Mouse (Mus musculus) embryonic facial prominence, embryonic 15.5 days (tissue): ENCODE data around the gene Lcn6. TPM values are rescaled to one million over a fixed set of nuclear protein-coding genes. Genes with fewer than 3 reads are reported as not detected.
"Not testable (repeated sequence)": the region's sequence is repeated elsewhere in the genome, so short reads cannot be mapped to it uniquely, and the experiment has no call there.

Experiments used
- ATAC-seq: fragments of 200-750 bp; cut with Nextera tagmentation; 2 replicates; pipeline ENCODE4 v1.8.0; 2017; ENCODE audit warnings: low read depth, moderate TSS enrichment; ENCODE audit not compliant: insufficient number of reproducible peaks, low FRiP score, low TSS enrichment
- H3K27ac ChIP-seq: fragments of 300-500 bp; sonication (generic); replicated peaks from 2 replicates; pipeline ENCODE4 v1.5.1; 2015; ENCODE audit warnings: mild to moderate bottlenecking, inconsistent platforms
- H3K27me3 ChIP-seq: fragments of 300-500 bp; sonication (generic); 2 replicates; pipeline ENCODE4 v1.6.1; 2015; ENCODE audit warnings: inconsistent platforms
- H3K36me3 ChIP-seq: fragments of 300-500 bp; sonication (generic); 2 replicates; pipeline ENCODE4 v1.6.1; 2015; ENCODE audit warnings: mild to moderate bottlenecking, inconsistent platforms
- H3K4me1 ChIP-seq: fragments of 300-500 bp; sonication (generic); 2 replicates; pipeline ENCODE4 v1.6.1; 2015; ENCODE audit warnings: inconsistent platforms
- H3K4me2 ChIP-seq: fragments of 300-500 bp; sonication (generic); replicated peaks from 2 replicates; pipeline ENCODE4 v1.6.1; 2015; ENCODE audit warnings: mild to moderate bottlenecking, inconsistent platforms
- H3K4me3 ChIP-seq: fragments of 300-500 bp; sonication (generic); replicated peaks from 2 replicates; pipeline ENCODE4 v1.5.1; 2015; ENCODE audit warnings: mild to moderate bottlenecking, inconsistent platforms
- H3K9ac ChIP-seq: fragments of 300-500 bp; sonication (generic); 2 replicates; pipeline ENCODE4 v1.6.1; 2015; ENCODE audit warnings: inconsistent platforms
- H3K9me3 ChIP-seq: fragments of 300-500 bp; sonication (generic); replicated peaks from 2 replicates; pipeline ENCODE4 v1.6.1; 2016; ENCODE audit warnings: inconsistent platforms
- WGBS: fragments of 180-500 bp; shearing (Covaris S2); methylation state at CpG from one replicate; pipeline ENCODE4 v1.1.7; 2015; 5-methylcytosine and 5-hydroxymethylcytosine counted together
- polyA plus RNA-seq: library from polyadenylated mRNA; unstranded; fragments of >200 nt; fragmentation: Nextera tagmentation; extraction: Ambion mirVana; gene quantifications from 2 replicates; pipeline ENCODE4 v1.2.1, GENCODE M21; 2015

Lcn6 gene
- polyA plus RNA-seq, 1 experiment from 2014 or later, result not detected

GRCm38 (mm10) chr2:25661245-25661970 lies 15.2 kb upstream of the Lcn6 start:
- Histone ChIP-seq H3K9me3 (no peaks in the 10 kb centered on the region), H3K9ac (no peak overlapping the region), H3K4me1 (no peaks in the 10 kb centered on the region), H3K4me3 (no peak overlapping the region), H3K36me3 (no peaks in the 10 kb centered on the region), H3K27ac (no peak overlapping the region), H3K27me3 (no peaks in the 10 kb centered on the region), H3K4me2 (no peak overlapping the region)
- no peak for ATAC-seq
- WGBS, result 79% methylated on average over 6 of the region's 6 CpGs

- H3K4me1 ChIP-seq, result no peaks in the 10 kb centered on the region
- no peaks in the 10 kb centered on the region for H3K36me3 ChIP-seq
- WGBS, result 60% methylated on average over 1 of the region's 1 CpGs
- H3K4me2 ChIP-seq, result no peak overlapping the region
- no peak overlapping the region for H3K27ac ChIP-seq
- H3K9ac ChIP-seq, result no peak overlapping the region
- H3K27me3 ChIP-seq, result no peaks in the 10 kb centered on the region
- H3K4me3 ChIP-seq, result no peak overlapping the region
- no peaks in the 10 kb centered on the region for H3K9me3 ChIP-seq
- no peak for ATAC-seq
These were observed 13.1 kb upstream of the Lcn6 start for GRCm38 (mm10) chr2:25663511-25663910.

- Histone ChIP-seq H3K36me3 (no peaks in the 10 kb centered on the region), H3K9ac (no peak overlapping the region), H3K27ac (no peak overlapping the region), H3K9me3 (no peaks in the 10 kb centered on the region), H3K4me2 (no peak overlapping the region), H3K27me3 (no peaks in the 10 kb centered on the region), H3K4me1 (no peaks in the 10 kb centered on the region), H3K4me3 (no peak overlapping the region)
- 70% methylated on average over 5 of the region's 5 CpGs for WGBS
- ATAC-seq, result no peak
These were observed 12.5 kb upstream of the Lcn6 start for GRCm38 (mm10) chr2:25664125-25664524.

- ATAC-seq, result no peak
- Histone ChIP-seq H3K4me1 (no peaks in the 10 kb centered on the region), H3K9ac (no peak overlapping the region), H3K4me3 (no peak overlapping the region), H3K36me3 (no peaks in the 10 kb centered on the region), H3K9me3 (no peaks in the 10 kb centered on the region), H3K27ac (no peak overlapping the region), H3K27me3 (no peaks in the 10 kb centered on the region), H3K4me2 (no peak overlapping the region)
- 62% methylated on average over 1 of the region's 1 CpGs for WGBS
These were observed 10.1 kb upstream of the Lcn6 start for GRCm38 (mm10) chr2:25666516-25666915.

GRCm38 (mm10) chr2:25679559-25679958 lies 3.0 kb downstream of the Lcn6 start:
- Histone ChIP-seq H3K27me3 (no peaks in the 10 kb centered on the region), H3K27ac (no peak overlapping the region), H3K9ac (no peak overlapping the region), H3K4me2 (no peak overlapping the region), H3K4me1 (no peaks in the 10 kb centered on the region), H3K9me3 (no peaks in the 10 kb centered on the region), H3K4me3 (no peak overlapping the region), H3K36me3 (no peaks in the 10 kb centered on the region)
- WGBS, result 74% methylated on average over 6 of the region's 6 CpGs
- ATAC-seq, result no peak

GRCm38 (mm10) chr2:25682426-25682825 lies 5.8 kb downstream of the Lcn6 start, which contains the start of gene Lcn10:
Gene Lcn10 (plus strand): TSS chr2:25682726.
- 75% methylated on average over 2 of the region's 2 CpGs for WGBS
- Histone ChIP-seq H3K4me2 (no peak within 1 kb of the TSS), H3K27ac (no peak within 1 kb of the TSS), H3K36me3 (no peaks in the 10 kb centered on the region), H3K27me3 (no peaks in the 10 kb centered on the region), H3K9me3 (no peaks in the 10 kb centered on the region), H3K4me1 (no peaks in the 10 kb centered on the region), H3K9ac (no peak within 1 kb of the TSS), H3K4me3 (no peak within 1 kb of the TSS)
- ATAC-seq, result no peak

GRCm38 (mm10) chr2:25686941-25687340 lies 10.4 kb downstream of the Lcn6 start:
- Histone ChIP-seq H3K9ac (no peak overlapping the region), H3K4me1 (no peaks in the 10 kb centered on the region), H3K9me3 (no peaks in the 10 kb centered on the region), H3K27ac (no peak overlapping the region), H3K4me2 (no peak overlapping the region), H3K4me3 (no peak overlapping the region), H3K27me3 (no peaks in the 10 kb centered on the region), H3K36me3 (no peaks in the 10 kb centered on the region)
- ATAC-seq, result no peak
- 68% methylated on average over 4 of the region's 4 CpGs for WGBS

- Histone ChIP-seq H3K9me3 (no peaks in the 10 kb centered on the region), H3K4me2 (no peak overlapping the region), H3K36me3 (no peaks in the 10 kb centered on the region), H3K27ac (no peak overlapping the region), H3K4me3 (no peak overlapping the region), H3K4me1 (no peaks in the 10 kb centered on the region), H3K9ac (no peak overlapping the region), H3K27me3 (no peaks in the 10 kb centered on the region)
- no peak for ATAC-seq
These were observed 18.0 kb downstream of the Lcn6 start for GRCm38 (mm10) chr2:25694605-25695004.

- Histone ChIP-seq H3K9me3 (no peaks in the 10 kb centered on the region), H3K4me1 (no peaks in the 10 kb centered on the region), H3K4me3 (no peak overlapping the region), H3K36me3 (no peaks in the 10 kb centered on the region), H3K27me3 (no peaks in the 10 kb centered on the region), H3K9ac (no peak overlapping the region), H3K27ac (no peak overlapping the region), H3K4me2 (no peak overlapping the region)
- 56% methylated on average over 4 of the region's 4 CpGs for WGBS
- ATAC-seq, result no peak
These were observed 20.4 kb downstream of the Lcn6 start for GRCm38 (mm10) chr2:25696951-25697350.

GRCm38 (mm10) chr2:25698696-25699095 lies 22.1 kb downstream of the Lcn6 start:
- Histone ChIP-seq H3K9me3 (no peaks in the 10 kb centered on the region), H3K4me2 (no peak overlapping the region), H3K27ac (no peak overlapping the region), H3K36me3 (no peaks in the 10 kb centered on the region), H3K9ac (no peak overlapping the region), H3K27me3 (no peaks in the 10 kb centered on the region), H3K4me3 (no peak overlapping the region), H3K4me1 (no peaks in the 10 kb centered on the region)
- ATAC-seq, result no peak
- 84% methylated on average over 2 of the region's 2 CpGs for WGBS

GRCm38 (mm10) chr2:25699743-25700142 lies 23.2 kb downstream of the Lcn6 start, which contains the start of gene Obp2a:
Gene Obp2a (plus strand): TSS chr2:25700043.
- WGBS, result 80% methylated on average over 3 of the region's 3 CpGs

GRCm38 (mm10) chr2:25701001-25701400 lies 24.4 kb downstream of the Lcn6 start:
- ATAC-seq, result no peak
- Histone ChIP-seq H3K4me1 (no peaks in the 10 kb centered on the region), H3K4me2 (no peak overlapping the region), H3K27me3 (no peaks in the 10 kb centered on the region), H3K27ac (no peak overlapping the region), H3K36me3 (no peaks in the 10 kb centered on the region), H3K9ac (no peak overlapping the region), H3K4me3 (no peak overlapping the region), H3K9me3 (no peaks in the 10 kb centered on the region)
- WGBS, result 74% methylated on average over 5 of the region's 5 CpGs

More at GRCm38 (mm10) chr2:25699743-25700142, 23.2 kb downstream of the Lcn6 start, which contains the start of gene Obp2a:
- not testable (repeated sequence) for H3K27ac ChIP-seq, ATAC-seq, H3K9me3 ChIP-seq, H3K36me3 ChIP-seq, H3K4me2 ChIP-seq, H3K9ac ChIP-seq, H3K27me3 ChIP-seq, H3K4me3 ChIP-seq, H3K4me1 ChIP-seq
